In genomic region chr16:21333223-21333951, GRCm38 (mm10) we compare ENCODE assay signal across 8 mouse cellular contexts.
DNase-seq lines count a peak whose midpoint lies in the region; ATAC-seq and TF ChIP-seq lines count a peak whose summit lies in the region.

No protein-coding gene starts in this region.

- 1% methylated on average over 44 of the region's 44 CpGs for WGBS in forebrain, embryonic 16.5 days
- under 1% methylated on average over 44 of the region's 44 CpGs for WGBS in neural tube, embryonic 14.5 days

- peak overlapping the region; percentile 69 for H3K4me2 ChIP-seq in forebrain, embryonic 16.5 days (ENCODE audit: low read length)
- peak overlapping the region; percentile 70 for H3K4me2 ChIP-seq in neural tube, embryonic 14.5 days (ENCODE audit: low read depth, low read length)

- peak overlapping the region; percentile 0; the same call in 1 of the 2 replicates for H3K27ac ChIP-seq in ES-E14 (ENCODE audit: insufficient read depth, low read depth, low read length, poor library complexity, severe bottlenecking)
- peak overlapping the region; percentile 97 for H3K27ac ChIP-seq in forebrain, embryonic 16.5 days (ENCODE audit: low read length)
- H3K27ac ChIP-seq in neural tube, embryonic 14.5 days (ENCODE audit: low read depth, low read length), result peak overlapping the region; percentile 97
- peak overlapping the region; percentile 88 for H3K27ac ChIP-seq in testis, adult 2 months (ENCODE audit: control insufficient read depth, insufficient read depth, low read depth, low read length)

- H3K9me3 ChIP-seq in ES-E14 (ENCODE audit: control insufficient read depth, insufficient read depth, low read depth, low read length), result no peaks in the 10 kb centered on the region
- H3K9me3 ChIP-seq in forebrain, embryonic 16.5 days (ENCODE audit: control insufficient read depth, low read length), result no peaks in the 10 kb centered on the region
- no peaks in the 10 kb centered on the region for H3K9me3 ChIP-seq in neural tube, embryonic 14.5 days (ENCODE audit: control insufficient read depth, low read length)

- DNase-seq in ES-E14 (ENCODE audit: low read depth, low spot score), result peak; percentile 55
- DNase-seq in cerebellum, adult 18-20 months, result peak; percentile 92 to 95
- peak; percentile 92 to 94 for DNase-seq in heart, postnatal 36 days
- DNase-seq in layer of hippocampus, adult 18-20 months (ENCODE audit: low spot score in 2 of 2), result peak; percentile 88 to 94
- DNase-seq in lung, adult 18-20 months, result peak; percentile 92 to 95

- in situ Hi-C loops in ES-E14 (cut with MboI; ENCODE audit: low sequenced_read_pairs in 2 of 2, unreplicated experiment in 2 of 2), result no loop called here

- H3K27me3 ChIP-seq in forebrain, embryonic 16.5 days (replicated peaks; ENCODE audit: control insufficient read depth, insufficient read depth, low read length), result peaks cover 3% of the 10 kb centered on the region; the same call in 1 of the 2 replicates
- no peaks in the 10 kb centered on the region for H3K27me3 ChIP-seq in neural tube, embryonic 14.5 days (ENCODE audit: control insufficient read depth, insufficient read depth, low read length)
- H3K27me3 ChIP-seq in testis, adult 2 months (ENCODE audit: control insufficient read depth, insufficient read depth, low read length), result no peaks in the 10 kb centered on the region

- intact Hi-C loops in heart, postnatal 36 days (cut with DNase I), result loop anchor here (5.0 kb wide), 1 partner anchor 86 kb away; no protein-coding TSS in a partner anchor

- TF ChIP-seq POLR2A in testis, adult 2 months (IDR thresholded peaks at IDR 0.05; ENCODE audit: control insufficient read depth, low read depth, low read length), result peak; percentile 90

- H3K4me1 ChIP-seq in ES-E14 (ENCODE audit: control insufficient read depth in 2 of 2, insufficient read depth in 2 of 2, low read length in 2 of 2, poor library complexity in 1 of 2), result peaks cover 1 to 4% of the 10 kb centered on the region in 2 experiments; a peak in 2 of 4 replicates
- H3K4me1 ChIP-seq in forebrain, embryonic 16.5 days (replicated peaks; ENCODE audit: control insufficient read depth, insufficient read depth, low read length), result peaks cover 19% of the 10 kb centered on the region
- peaks cover 6% of the 10 kb centered on the region; the same call in 1 of the 2 replicates for H3K4me1 ChIP-seq in neural tube, embryonic 14.5 days (ENCODE audit: control insufficient read depth, insufficient read depth, low read length)
- peaks cover 3% of the 10 kb centered on the region for H3K4me1 ChIP-seq in testis, adult 2 months (ENCODE audit: control insufficient read depth, insufficient read depth, low read length)

- H3K4me3 ChIP-seq in ES-E14 (ENCODE audit: insufficient read depth in 1 of 2, low read depth in 1 of 2, low read length in 2 of 2, poor library complexity in 1 of 2, severe bottlenecking in 1 of 2), result peak overlapping the region; percentile 71 to 80
- H3K4me3 ChIP-seq in forebrain, embryonic 16.5 days (replicated peaks; ENCODE audit: low read length), result peak overlapping the region; percentile 78
- H3K4me3 ChIP-seq in neural tube, embryonic 14.5 days (ENCODE audit: low read depth, low read length), result peak overlapping the region; percentile 68
- peak overlapping the region; percentile 94 for H3K4me3 ChIP-seq in testis, adult 2 months (ENCODE audit: control insufficient read depth, low read depth, low read length)

- ATAC-seq in forebrain, embryonic 16.5 days, result peak; percentile 95
- ATAC-seq in neural tube, embryonic 14.5 days (ENCODE audit: low read depth), result peak; percentile 95

- peaks cover 2% of the 10 kb centered on the region; the same call in 1 of the 2 replicates for H3K36me3 ChIP-seq in ES-E14 (ENCODE audit: control insufficient read depth, insufficient read depth, low read length, poor library complexity, severe bottlenecking)
- no peaks in the 10 kb centered on the region for H3K36me3 ChIP-seq in forebrain, embryonic 16.5 days (ENCODE audit: control insufficient read depth, insufficient read depth)
- no peaks in the 10 kb centered on the region for H3K36me3 ChIP-seq in neural tube, embryonic 14.5 days (ENCODE audit: control insufficient read depth, insufficient read depth, low read length)
- no peaks in the 10 kb centered on the region for H3K36me3 ChIP-seq in testis, adult 2 months (ENCODE audit: control insufficient read depth, insufficient read depth, low read length)

- H3K9ac ChIP-seq in ES-E14 (ENCODE audit: insufficient read depth, low read depth, low read length, poor library complexity, severe bottlenecking), result peak overlapping the region; percentile 77
- H3K9ac ChIP-seq in forebrain, embryonic 16.5 days (replicated peaks; ENCODE audit: low read depth, low read length), result peak overlapping the region; percentile 85
- peak overlapping the region; percentile 80 for H3K9ac ChIP-seq in neural tube, embryonic 14.5 days (replicated peaks; ENCODE audit: low read depth, low read length)

- no peak for TF ChIP-seq CTCF in testis, adult 2 months (IDR thresholded peaks at IDR 0.05; ENCODE audit: control insufficient read depth, insufficient read depth, insufficient replicate concordance, low read depth, low read length)

TF ChIP-seq in ES-E14, 5 proteins besides CTCF, POLR2A, EP300 and RAD21:
- peak; percentile 68; the same call in 1 of the 2 replicates for TF ChIP-seq HCFC1 (IDR thresholded peaks at IDR 0.05; ENCODE audit: borderline replicate concordance, insufficient read depth, low read length)
- no peak for TF ChIP-seq MAFK (IDR thresholded peaks at IDR 0.05; ENCODE audit: insufficient read depth, low read depth, low read length)
- no peak for TF ChIP-seq ZC3H11A (IDR thresholded peaks at IDR 0.05; ENCODE audit: borderline replicate concordance, low read depth, low read length)

Comparison
In these comparisons a context has a peak if more than half of its experiments do, and no peak if none do; other contexts are left out.
1. Peak in every context shown above with its lines: DNase-seq, ATAC-seq, H3K4me3 ChIP-seq and H3K27ac ChIP-seq.
2. H3K27ac ChIP-seq: peak in every context shown above with its lines; median percentile 97 in forebrain, embryonic 16.5 days; 97 in neural tube, embryonic 14.5 days; 88 in testis, adult 2 months; 0 in ES-E14.